Mouse (Mus musculus) Patski (cell line): Measurements from ENCODE around the gene Scgb1a1. TPM values are rescaled to one million over a fixed set of nuclear protein-coding genes. Genes with fewer than 3 reads are reported as not detected.

Source experiments
- ATAC-seq: fragments of 100-300 bp; one replicate; pipeline ENCODE4 v1.8.0; 2021
- CTCF ChIA-PET: fragments of 350-600 bp; sonication (Branson Sonifier 250); formaldehyde crosslinking; loops from one replicate; lab custom pipeline; 2022; ENCODE audit warnings: inconsistent platforms; lab: Charles Lee
- POLR2A ChIA-PET: fragments of 350-600 bp; sonication (Branson Sonifier 250); formaldehyde crosslinking; loops from one replicate; lab custom pipeline; 2022; ENCODE audit warnings: antibody characterized with exemption, inconsistent platforms; lab: Charles Lee
- DNase-seq: peaks from one replicate; pipeline ENCODE4 v3.0.0-alpha.2; 2011; ENCODE audit warnings: low read depth, low spot score
- H3K27me3 ChIP-seq: fragments of 371-371 bp; one replicate; pipeline ENCODE4 v1.5.1; 2021
- CTCF ChIP-seq: fragments of 100-300 bp; IDR thresholded peaks from one replicate; pipeline ENCODE4 v1.5.1; 2021
- in situ Hi-C: fragments of 300-500 bp; cut with MboI; formaldehyde crosslinking; loops from 3 replicates; pipeline ENCODE4 v1.11.1; 2018; ENCODE audit warnings: low pct_unique_long_range_greater_than_20kb, mixed read lengths
- polyA plus RNA-seq: library from polyadenylated mRNA; unstranded; gene quantifications from one replicate; pipeline ENCODE4 v1.2.3, GENCODE M21; 2021

The Scgb1a1 gene
- polyA plus RNA-seq, 1 experiment from 2014 or later, result not detected

- ATAC-seq, result no peak
- no peak for TF ChIP-seq CTCF
- H3K27me3 ChIP-seq, result no peaks in the 10 kb centered on the region
- no peak for DNase-seq
- ChIA-PET CTCF (interaction anchor here (0.7 to 6.5 kb wide), 20 partner anchors 8 to 113 kb away, joined by 3 to 40 read pairs (median 5); no protein-coding TSS in a partner anchor), POLR2A (interaction anchor here (0.9 to 2.0 kb wide), 4 partner anchors 89 to 105 kb away, joined by 4 to 9 read pairs (median 5); no protein-coding TSS in a partner anchor)
- in situ Hi-C loops, result no loop called here
These were observed 6.2 kb downstream of the Scgb1a1 start for GRCm38 (mm10) chr19:9081311-9082190.

GRCm38 (mm10) chr19:9079916-9080315, 7.8 kb downstream of the Scgb1a1 start:
- no peaks in the 10 kb centered on the region for H3K27me3 ChIP-seq
- in situ Hi-C loops, result loop anchor here (5.0 kb wide), 1 partner anchor 88 kb away; no protein-coding TSS in a partner anchor
- ATAC-seq (no peak), DNase-seq (no peak)
- ChIA-PET CTCF (interaction anchor here (0.8 to 6.5 kb wide), 6 partner anchors 20 to 102 kb away, joined by 3 to 35 read pairs (median 4); no protein-coding TSS in a partner anchor), POLR2A (no interaction called here)
- TF ChIP-seq CTCF, result no peak

- no peaks in the 10 kb centered on the region for H3K27me3 ChIP-seq
- TF ChIP-seq CTCF, result no peak
- ATAC-seq (no peak), DNase-seq (no peak)
- ChIA-PET CTCF (interaction anchor here (2.1 to 6.5 kb wide), 2 partner anchors 54 to 85 kb away, joined by 6 to 35 read pairs; no protein-coding TSS in a partner anchor), POLR2A (interaction anchor here (0.6 to 1.6 kb wide), 5 partner anchors 52 to 221 kb away, joined by 3 to 6 read pairs (median 3); partner anchors contain the start of gene Ahnak)
- in situ Hi-C loops, result loop anchor here (5.0 kb wide), 1 partner anchor 85 kb away; no protein-coding TSS in a partner anchor
These were observed 10.6 kb downstream of the Scgb1a1 start for GRCm38 (mm10) chr19:9076982-9077660.

GRCm38 (mm10) chr19:9076035-9076434, 11.7 kb downstream of the Scgb1a1 start:
- ATAC-seq (no peak), DNase-seq (no peak)
- H3K27me3 ChIP-seq, result no peaks in the 10 kb centered on the region
- TF ChIP-seq CTCF, result no peak
- in situ Hi-C loops, result loop anchor here (5.0 kb wide), 1 partner anchor 84 kb away; no protein-coding TSS in a partner anchor
- POLR2A ChIA-PET, result interaction anchor here (0.8 to 1.6 kb wide), 3 partner anchors 51 to 106 kb away, joined by 3 to 6 read pairs (median 3); no protein-coding TSS in a partner anchor
- CTCF ChIA-PET, result interaction anchor here (1.0 to 6.5 kb wide), 5 partner anchors 10 to 101 kb away, joined by 3 to 35 read pairs (median 4); no protein-coding TSS in a partner anchor

GRCm38 (mm10) chr19:9075558-9075957, 12.2 kb downstream of the Scgb1a1 start:
- ChIA-PET POLR2A (interaction anchor here (0.9 kb wide), 1 partner anchor 105 kb away, joined by 3 read pairs; no protein-coding TSS in a partner anchor), CTCF (interaction anchor here (1.0 to 6.5 kb wide), 5 partner anchors 9 to 100 kb away, joined by 3 to 35 read pairs (median 4); no protein-coding TSS in a partner anchor)
- in situ Hi-C loops, result loop anchor here (5.0 kb wide), 1 partner anchor 83 kb away; no protein-coding TSS in a partner anchor
- no peak for ATAC-seq
- no peaks in the 10 kb centered on the region for H3K27me3 ChIP-seq
- no peak for DNase-seq
- no peak for TF ChIP-seq CTCF

GRCm38 (mm10) chr19:9074424-9074823, 13.3 kb downstream of the Scgb1a1 start:
- no peaks in the 10 kb centered on the region for H3K27me3 ChIP-seq
- in situ Hi-C loops, result no loop called here
- no peak for DNase-seq
- ChIA-PET CTCF (interaction anchor here (0.7 to 1.5 kb wide), 8 partner anchors 8 to 98 kb away, joined by 3 to 6 read pairs (median 4); no protein-coding TSS in a partner anchor), POLR2A (interaction anchor here (1.0 to 1.9 kb wide), 2 partner anchors 77 to 83 kb away, joined by 3 to 8 read pairs; no protein-coding TSS in a partner anchor)
- TF ChIP-seq CTCF, result no peak
- no peak for ATAC-seq

- CTCF ChIA-PET, result interaction anchor here (0.7 to 1.5 kb wide), 7 partner anchors 9 to 97 kb away, joined by 3 to 6 read pairs (median 4); no protein-coding TSS in a partner anchor
- no peak for DNase-seq
These were observed 13.9 kb downstream of the Scgb1a1 start for GRCm38 (mm10) chr19:9073776-9074411.

GRCm38 (mm10) chr19:9072157-9072530, 15.6 kb downstream of the Scgb1a1 start:
- DNase-seq (no peak), ATAC-seq (no peak)
- TF ChIP-seq CTCF, result no peak
- no peaks in the 10 kb centered on the region for H3K27me3 ChIP-seq
- in situ Hi-C loops, result no loop called here
- CTCF ChIA-PET, result no interaction called here
- POLR2A ChIA-PET, result no interaction called here

More at GRCm38 (mm10) chr19:9073776-9074411, 13.9 kb downstream of the Scgb1a1 start:
- ATAC-seq, result peak; percentile 89
- POLR2A ChIA-PET, result interaction anchor here (1.0 to 1.9 kb wide), 2 partner anchors 76 to 82 kb away, joined by 3 to 8 read pairs; no protein-coding TSS in a partner anchor
- no peaks in the 10 kb centered on the region for H3K27me3 ChIP-seq
- in situ Hi-C loops, result no loop called here
- TF ChIP-seq CTCF, result no peak

- CTCF ChIA-PET, result interaction anchor here (0.6 kb wide), 1 partner anchor 97 kb away, joined by 3 read pairs; no protein-coding TSS in a partner anchor
- no peak for DNase-seq
- no peak for ATAC-seq
- POLR2A ChIA-PET, result no interaction called here
- no peaks in the 10 kb centered on the region for H3K27me3 ChIP-seq
- TF ChIP-seq CTCF, result no peak
- in situ Hi-C loops, result no loop called here
These were observed 16.2 kb downstream of the Scgb1a1 start for GRCm38 (mm10) chr19:9071456-9072156.
